19 mouse cellular contexts compared by ENCODE assay signal in genomic region chr13:35151629-35152028, GRCm38 (mm10).
DNase-seq lines count a peak whose midpoint lies in the region; ATAC-seq and TF ChIP-seq lines count a peak whose summit lies in the region.
"Had no signal": no experiment of that assay in that cellular context is flagged by ENCODE, and none has a peak within 500 bp of the region (broad histone marks: within the 10 kb centered on the region; RNA-seq: fewer than 3 reads in every experiment).

No protein-coding gene starts in this region.

- no peaks in the 10 kb centered on the region for H3K27me3 ChIP-seq in liver, adult 2 months (ENCODE audit: control insufficient read depth, insufficient read depth, low read length)
- no peaks in the 10 kb centered on the region for H3K27me3 ChIP-seq in liver, embryonic 11.5 days (replicated peaks; ENCODE audit: control insufficient read depth, insufficient read depth, low read length)
- no peaks in the 10 kb centered on the region for H3K27me3 ChIP-seq in liver, postnatal 0 days (ENCODE audit: insufficient read depth, low read length)
- H3K27me3 ChIP-seq: CH12.LX, Patski had no signal

- H3K36me3 ChIP-seq in liver, adult 2 months (ENCODE audit: control insufficient read depth, insufficient read depth, low read length): no peaks in the 10 kb centered on the region
- H3K36me3 ChIP-seq in liver, embryonic 11.5 days (ENCODE audit: control insufficient read depth, insufficient read depth, low read length): no peaks in the 10 kb centered on the region
- H3K36me3 ChIP-seq in liver, postnatal 0 days (replicated peaks; ENCODE audit: insufficient read depth, low read length): no peaks in the 10 kb centered on the region
- H3K36me3 ChIP-seq: G1E had no signal

- H3K9me3 ChIP-seq in liver, embryonic 11.5 days (ENCODE audit: control insufficient read depth, low read length): no peaks in the 10 kb centered on the region
- no peaks in the 10 kb centered on the region for H3K9me3 ChIP-seq in liver, postnatal 0 days (ENCODE audit: low read length)
- H3K9me3 ChIP-seq: G1E had no signal

- no peaks in the 10 kb centered on the region for H3K79me2 ChIP-seq in liver, adult 2 months (ENCODE audit: control insufficient read depth, insufficient read depth, low read length)

- WGBS in liver, adult 2 months: 21% methylated on average over 1 of the region's 1 CpGs
- WGBS in liver, embryonic 11.5 days: 82% methylated on average over 1 of the region's 1 CpGs
- WGBS in liver, postnatal 0 days (ENCODE audit: insufficient replicate concordance): 69% methylated on average over 1 of the region's 1 CpGs

- H3K9ac ChIP-seq in liver, adult 2 months (ENCODE audit: low read depth, low read length): no peak overlapping the region
- H3K9ac ChIP-seq in liver, embryonic 11.5 days (ENCODE audit: low read depth, low read length): no peak overlapping the region
- H3K9ac ChIP-seq in liver, postnatal 0 days (replicated peaks): no peak overlapping the region

- no peak overlapping the region for H3K4me2 ChIP-seq in liver, embryonic 11.5 days
- no peak overlapping the region for H3K4me2 ChIP-seq in liver, postnatal 0 days (ENCODE audit: low read depth, low read length)

- no peak overlapping the region for H3K4me3 ChIP-seq in liver, adult 2 months (ENCODE audit: insufficient read depth, low read depth, low read length)
- no peak overlapping the region for H3K4me3 ChIP-seq in liver, embryonic 11.5 days (ENCODE audit: low read depth, low read length)
- no peak overlapping the region for H3K4me3 ChIP-seq in liver, postnatal 0 days (ENCODE audit: low read depth, low read length)

- TF ChIP-seq CTCF in liver, adult 2 months (IDR thresholded peaks at IDR 0.05; ENCODE audit: low read depth, low read length): no peak
- no peak for TF ChIP-seq CTCF in liver, postnatal 0 days (IDR thresholded peaks at IDR 0.05; ENCODE audit: low read depth)

- ATAC-seq in liver, embryonic 11.5 days (replicated peaks; ENCODE audit: low FRiP score): no peak
- peak; percentile 100 for ATAC-seq in liver, postnatal 0 days
- ATAC-seq: activated CD4-positive, CD25-positive, alpha-beta regulatory T cell, adult 4 months; CD4-positive, CD25-positive, alpha-beta regulatory T cell, adult 4 months; Patski had no signal

- no peak for TF ChIP-seq POLR2A in liver, adult 2 months (IDR thresholded peaks at IDR 0.05; ENCODE audit: extremely low read depth, insufficient read depth, low read length)

- DNase-seq in liver, adult 2 months (ENCODE audit: extremely low read depth, low read depth, low spot score): peak; percentile 94
- DNase-seq in liver, embryonic 11.5 days (ENCODE audit: low spot score): no peak
- peak; percentile 76 for DNase-seq in liver, postnatal 0 days
- no peak for DNase-seq in liver
- DNase-seq: adrenal gland, adult 2 months; adrenal gland, adult 8-10 months; adrenal gland, postnatal 10 days; adrenal gland, postnatal 14 days; adrenal gland, postnatal 25 days; adrenal gland, postnatal 36 days; B cell, adult 2 months; cerebellum, adult 11 months; cerebellum, adult 11-12 months; cerebellum, adult 18-20 months had no signal

- TF ChIP-seq EP300 in liver, postnatal 0 days (IDR thresholded peaks at IDR 0.05; ENCODE audit: low read depth): peak; percentile 58

- H3K27ac ChIP-seq in liver, adult 2 months (replicated peaks; ENCODE audit: insufficient read depth, low read depth, low read length): no peak overlapping the region
- H3K27ac ChIP-seq in liver, embryonic 11.5 days (ENCODE audit: low read depth, low read length): no peak overlapping the region
- 0 out of 2 replicates have a peak overlapping the region, but pooled peaks have one; percentile 16 for H3K27ac ChIP-seq in liver, postnatal 0 days (ENCODE audit: low read depth)

- no peaks in the 10 kb centered on the region; the same call in 1 of the 2 replicates for H3K4me1 ChIP-seq in liver, adult 2 months (ENCODE audit: control insufficient read depth, insufficient read depth, low read length)
- H3K4me1 ChIP-seq in liver, embryonic 11.5 days (replicated peaks; ENCODE audit: control insufficient read depth, insufficient read depth, low read length): no peaks in the 10 kb centered on the region
- no peaks in the 10 kb centered on the region for H3K4me1 ChIP-seq in liver, postnatal 0 days (ENCODE audit: insufficient read depth)

Comparison
In these comparisons a context has a peak if more than half of its experiments do, and no peak if none do; other contexts are left out.
1. DNase-seq: peak in liver, adult 2 months (single experiment) and liver, postnatal 0 days (single experiment); none in liver, embryonic 11.5 days (single experiment) and liver (single experiment).